Mouse (Mus musculus) bone marrow, adult 2 months (tissue): ENCODE results near the gene Crb1.

Source experiments
- CTCF ChIP-seq: fragments of 200-500 bp; IDR thresholded peaks from 2 replicates; pipeline ENCODE4 v1.5.1; 2011; ENCODE audit warnings: low read length, control low read depth; ENCODE audit not compliant: control insufficient read depth, insufficient read depth
- POLR2A ChIP-seq: fragments of 200-500 bp; IDR thresholded peaks from 2 replicates; pipeline ENCODE4 v1.6.1; 2011; ENCODE audit warnings: low read depth, mild to moderate bottlenecking, control low read depth, low read length, borderline replicate concordance; ENCODE audit not compliant: control insufficient read depth

DNA sequence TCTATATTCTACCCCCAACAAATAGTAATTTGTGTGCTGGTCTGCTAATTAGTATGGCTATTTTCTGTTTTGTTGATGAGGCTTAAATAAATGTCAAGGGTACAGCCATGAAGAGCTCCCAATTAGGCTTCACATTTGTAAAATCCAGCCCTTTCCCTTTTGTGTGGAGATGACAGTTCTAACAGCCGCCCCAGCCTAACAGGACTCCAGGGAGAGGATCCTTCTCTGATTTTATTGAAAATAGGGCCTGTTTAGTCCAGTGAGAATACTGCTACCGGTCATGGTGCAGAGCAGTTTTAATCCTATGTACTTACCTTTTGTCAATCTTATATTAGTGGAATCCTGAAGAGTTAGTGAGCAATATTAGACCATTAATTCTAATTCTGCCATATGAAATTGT is 223.9 kb downstream of the Crb1 start:
- TF ChIP-seq POLR2A (no peak), CTCF (no peak)
